Mouse (Mus musculus) ES-CJ7 (cell line): ENCODE measurements at regions not wholly inside any gene's neighbourhood (a gene's known extent, or its start where the extent isn't known, plus 50 kb on each side); places are given as distances from the start of the nearest gene placed in this dataset.
A peak's percentile ranks its signal among the peaks of the same experiment; 100 is the strongest.

ENCODE experiments used
- DNase-seq: peaks from one replicate; pipeline ENCODE4 v3.0.0; 2011; ENCODE audit warnings: low read depth, low spot score

GRCm38 (mm10) chr16:9339456-9339855 lies 509.6 kb downstream of the 1810013L24Rik start:
- DNase-seq = no peak

DNA sequence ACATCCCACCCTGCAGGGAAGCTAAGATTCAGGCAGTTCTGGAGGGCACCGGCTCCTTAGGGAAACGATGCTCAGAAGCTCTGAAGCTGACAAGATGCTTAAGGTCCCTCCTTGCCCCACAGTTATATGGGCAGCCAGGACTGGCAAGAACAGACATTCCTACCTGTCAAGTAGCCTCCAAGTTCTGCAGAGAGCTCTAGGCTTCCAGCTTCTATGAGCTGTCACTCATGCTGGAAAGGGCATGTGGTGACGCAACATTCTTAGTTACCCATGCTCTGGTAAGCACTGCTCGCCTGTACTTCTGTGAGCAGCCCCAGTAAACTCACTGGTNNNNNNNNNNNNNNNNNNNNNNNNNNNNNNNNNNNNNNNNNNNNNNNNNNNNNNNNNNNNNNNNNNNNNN lies 511.3 kb downstream of the 1810013L24Rik start:
- no peak for DNase-seq

GRCm38 (mm10) chr16:9353811-9354210 lies 523.9 kb downstream of the 1810013L24Rik start:
- DNase-seq = peak; percentile 70

- DNase-seq = no peak
These were observed 524.6 kb downstream of the 1810013L24Rik start for GRCm38 (mm10) chr16:9354331-9355030.

GRCm38 (mm10) chr16:9358651-9359050 lies 528.8 kb downstream of the 1810013L24Rik start:
- DNase-seq = no peak

- DNase-seq = no peak
These were observed 529.7 kb downstream of the 1810013L24Rik start for GRCm38 (mm10) chr16:9359399-9360135.

DNA sequence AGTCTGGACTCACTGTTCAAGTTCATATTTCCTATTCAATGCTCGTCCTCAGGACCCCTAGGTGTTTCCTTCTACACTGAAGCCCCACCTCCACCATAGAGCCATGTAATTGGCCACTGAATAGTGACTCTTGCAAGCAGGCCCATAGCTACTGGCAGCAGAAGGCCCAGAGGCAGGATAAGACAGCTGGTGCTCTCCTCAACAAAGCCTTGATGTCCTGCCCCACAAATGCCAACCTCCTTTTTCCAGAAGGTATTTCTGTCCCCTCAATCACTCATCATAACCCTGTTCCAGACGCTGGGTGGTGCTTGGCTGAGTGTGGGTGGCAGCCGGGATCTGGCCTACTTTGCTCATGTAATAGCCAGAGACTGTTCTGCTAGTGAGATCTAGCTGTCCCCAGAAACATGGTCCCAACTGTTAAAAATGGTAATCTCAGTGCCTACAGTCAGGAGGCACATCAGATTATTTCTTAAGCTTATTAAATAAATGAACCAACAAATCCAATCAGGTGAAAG lies 530.9 kb downstream of the 1810013L24Rik start:
- no peak for DNase-seq

- no peak for DNase-seq
These were observed 532.2 kb downstream of the 1810013L24Rik start for GRCm38 (mm10) chr16:9362116-9362515.

DNA sequence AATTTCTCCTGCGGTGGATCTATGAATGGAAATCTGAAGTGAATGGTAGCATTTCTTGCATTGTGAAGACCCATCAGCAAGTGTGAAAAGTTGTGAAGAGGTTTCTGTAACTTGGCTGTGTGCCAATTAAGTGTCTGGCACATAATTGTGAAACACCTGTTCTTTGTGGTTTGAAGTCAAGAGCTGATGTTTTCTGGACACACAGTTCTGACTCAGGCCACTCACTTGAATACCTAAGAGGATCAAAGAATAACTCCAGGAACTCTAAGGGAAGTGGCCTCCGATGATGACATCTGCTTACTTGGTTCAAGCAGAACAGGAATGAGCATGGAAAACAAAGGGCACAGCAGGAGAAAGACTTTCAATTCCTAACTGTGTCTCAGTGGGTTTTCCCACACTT lies 534.2 kb downstream of the 1810013L24Rik start:
- peak; percentile 39 for DNase-seq

GRCm38 (mm10) chr16:9390986-9391385 lies 561.1 kb downstream of the 1810013L24Rik start:
- peak; percentile 90 for DNase-seq

- no peak for DNase-seq
These were observed 574.8 kb downstream of the 1810013L24Rik start for GRCm38 (mm10) chr16:9404736-9405135.

DNA sequence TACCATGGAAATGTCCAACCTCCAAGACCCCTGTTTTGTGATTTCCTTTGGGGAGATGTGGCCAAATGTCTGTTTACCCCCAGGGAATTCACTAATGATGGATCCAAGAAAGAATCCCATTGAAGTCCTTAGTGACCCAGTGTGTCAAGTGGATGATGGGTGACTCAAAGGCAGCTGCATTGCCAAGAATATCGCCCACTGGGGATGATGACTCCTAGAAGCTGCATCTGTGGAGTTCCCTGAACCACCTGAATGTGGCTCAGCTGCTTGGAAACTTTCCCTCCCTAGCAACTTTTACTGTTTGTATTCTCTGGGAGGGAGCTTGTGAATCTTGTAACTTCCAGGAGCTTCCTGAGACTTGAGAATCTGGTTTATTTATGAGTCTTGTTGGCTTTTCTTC lies 578.3 kb downstream of the 1810013L24Rik start:
- no peak for DNase-seq

- peak; percentile 36 for DNase-seq
These were observed 564.9 kb downstream of the Grin2a start for GRCm38 (mm10) chr16:9430509-9430908.

DNA sequence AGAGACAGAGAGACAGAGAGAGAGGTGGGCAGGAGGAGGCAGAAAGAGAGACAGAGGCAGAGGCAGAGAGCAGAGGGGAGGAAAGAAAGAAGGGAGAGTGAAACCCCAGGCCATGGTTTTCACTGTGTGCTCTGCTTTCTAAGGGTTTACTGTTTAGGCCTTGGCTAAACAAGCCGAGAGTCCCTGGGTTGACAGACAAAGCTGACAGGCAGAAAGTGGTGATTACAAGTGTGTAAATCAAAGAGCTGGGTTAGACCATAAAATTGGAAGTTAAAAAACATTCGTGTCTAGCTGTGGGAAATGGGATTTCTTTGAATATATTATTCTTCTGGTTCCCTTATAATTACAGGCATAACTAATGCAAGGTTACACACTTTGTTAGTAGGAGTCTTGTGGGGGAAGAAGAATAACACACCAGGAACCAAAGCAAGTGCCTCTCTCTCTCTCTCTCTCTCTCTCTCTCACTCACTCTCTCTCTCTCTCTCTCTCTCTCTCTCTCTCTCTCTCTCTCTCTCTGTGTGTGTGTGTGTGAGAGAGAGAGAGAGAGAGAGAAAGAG lies 556.0 kb downstream of the Grin2a start:
- no peak for DNase-seq

GRCm38 (mm10) chr16:9439891-9440290 lies 555.5 kb downstream of the Grin2a start:
- DNase-seq = no peak

- DNase-seq = no peak
These were observed 543.3 kb downstream of the Grin2a start for GRCm38 (mm10) chr16:9452058-9452457.

- no peak for DNase-seq
These were observed 537.8 kb downstream of the Grin2a start for GRCm38 (mm10) chr16:9457574-9457973.

DNA sequence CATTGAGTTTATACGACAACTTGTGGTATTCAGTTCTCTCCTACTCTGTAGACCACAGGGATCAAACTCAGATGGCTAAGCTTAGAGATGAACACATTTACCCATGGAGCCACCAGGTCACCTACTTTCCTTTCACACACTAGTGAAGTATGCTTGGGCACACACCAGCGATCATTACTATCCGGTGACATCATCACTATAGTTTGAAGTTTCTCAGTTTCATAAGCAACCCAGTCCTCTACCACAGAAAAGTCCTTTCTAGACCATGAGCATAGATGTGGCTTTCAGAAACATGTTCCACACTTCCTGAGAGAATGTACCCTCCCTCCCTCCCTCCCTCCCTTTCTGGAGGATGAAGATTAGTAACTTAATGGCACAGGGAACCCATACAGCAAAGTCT lies 532.9 kb downstream of the Grin2a start:
- DNase-seq = no peak

DNA sequence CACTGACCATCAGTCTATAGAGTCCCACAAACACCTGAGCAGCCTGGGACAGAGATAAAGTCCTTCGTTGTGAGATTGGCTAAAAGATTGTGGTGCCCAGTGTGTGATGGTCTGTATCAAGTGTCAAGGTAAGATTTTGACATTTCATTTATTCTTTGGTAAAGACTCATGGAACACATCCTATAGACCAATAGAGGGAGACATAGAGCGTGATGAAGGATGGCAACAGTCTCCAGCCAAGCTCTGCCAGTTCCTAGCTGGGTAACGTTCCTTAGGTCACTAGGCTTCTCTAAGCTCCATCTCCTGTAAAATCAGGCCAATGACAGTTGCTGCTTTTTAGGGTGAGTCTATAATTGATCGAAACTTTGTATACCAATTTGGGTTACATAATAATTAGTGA lies 526.0 kb downstream of the Grin2a start:
- peak; percentile 42 for DNase-seq

DNA sequence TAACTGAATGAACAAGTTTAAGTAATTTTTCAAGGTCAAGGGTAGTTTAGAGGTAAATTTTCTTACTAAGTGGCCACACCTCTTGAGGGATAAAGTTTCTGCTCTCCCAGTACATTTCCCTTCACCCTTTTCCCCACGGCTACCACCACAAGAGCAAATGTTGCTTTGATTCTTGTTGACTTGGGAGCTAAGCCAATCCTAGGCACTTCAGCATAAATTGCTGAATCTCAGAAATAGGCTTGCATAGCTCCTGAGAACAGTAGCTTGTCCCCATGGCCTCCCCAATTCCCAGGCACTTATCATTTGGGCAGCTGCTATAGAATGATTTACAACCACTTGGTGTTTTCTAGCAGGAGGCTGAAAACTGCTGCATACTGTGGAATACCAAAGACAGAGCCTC lies 510.1 kb downstream of the Grin2a start:
- DNase-seq = no peak

DNA sequence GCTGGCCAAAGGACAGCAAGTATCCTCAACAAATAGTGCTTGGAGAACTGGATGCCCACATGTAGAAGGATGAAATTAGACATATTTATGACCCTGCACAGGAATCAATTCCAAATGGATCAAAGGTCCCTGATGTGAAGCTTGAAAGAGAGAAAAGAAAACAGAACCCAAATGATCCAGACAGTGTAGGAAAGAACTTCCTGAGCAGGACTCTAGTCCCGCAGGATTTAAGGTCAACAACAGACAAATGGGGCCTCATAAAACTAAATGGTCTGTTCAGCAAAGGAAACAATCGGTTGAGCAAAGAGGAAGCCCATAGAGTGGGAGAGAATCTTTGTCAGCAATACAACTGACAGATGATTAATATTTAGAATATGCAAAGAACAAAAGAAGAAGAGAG lies 497.1 kb downstream of the Grin2a start:
- DNase-seq = no peak

DNA sequence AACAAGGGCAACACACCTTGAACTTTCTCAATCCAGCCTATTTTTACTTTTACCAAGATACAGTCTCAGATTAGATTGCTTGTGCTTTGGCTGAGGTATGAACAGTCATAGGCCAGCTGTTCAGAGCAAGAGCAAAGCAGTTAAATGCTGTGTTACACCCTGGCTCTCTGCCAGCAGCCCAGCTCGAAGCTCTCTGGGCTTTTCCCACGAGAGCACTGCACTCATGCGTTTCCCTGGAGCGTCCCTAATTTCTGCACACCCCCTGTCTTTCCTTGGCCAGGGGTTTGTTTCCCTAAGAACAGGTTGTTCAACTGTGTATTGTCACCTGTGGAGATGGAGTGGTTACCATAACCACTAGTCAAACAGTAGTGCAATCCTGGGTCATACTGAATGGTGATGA lies 493.6 kb downstream of the Grin2a start:
- no peak for DNase-seq

DNA sequence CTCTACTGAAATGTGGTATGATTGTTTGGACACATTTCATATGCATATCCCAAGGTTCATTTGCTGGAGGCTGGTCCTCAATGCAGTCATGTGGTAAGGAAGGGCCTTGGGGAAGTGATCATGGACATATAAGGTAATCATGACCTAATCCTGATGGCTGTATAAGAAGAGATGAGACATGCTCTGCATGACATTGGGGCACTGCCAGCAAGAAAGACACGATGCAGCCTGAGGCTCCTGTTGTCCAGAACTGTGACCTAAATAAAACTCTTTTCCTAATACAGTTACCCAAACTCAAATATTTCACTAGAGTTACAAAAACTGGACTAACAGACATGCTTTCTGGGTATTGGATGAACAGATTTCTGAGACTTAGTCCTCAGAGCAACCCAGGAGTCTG lies 485.7 kb downstream of the Grin2a start:
- DNase-seq = no peak
